7 mouse cellular contexts compared by ENCODE assay signal in the genomic region with DNA sequence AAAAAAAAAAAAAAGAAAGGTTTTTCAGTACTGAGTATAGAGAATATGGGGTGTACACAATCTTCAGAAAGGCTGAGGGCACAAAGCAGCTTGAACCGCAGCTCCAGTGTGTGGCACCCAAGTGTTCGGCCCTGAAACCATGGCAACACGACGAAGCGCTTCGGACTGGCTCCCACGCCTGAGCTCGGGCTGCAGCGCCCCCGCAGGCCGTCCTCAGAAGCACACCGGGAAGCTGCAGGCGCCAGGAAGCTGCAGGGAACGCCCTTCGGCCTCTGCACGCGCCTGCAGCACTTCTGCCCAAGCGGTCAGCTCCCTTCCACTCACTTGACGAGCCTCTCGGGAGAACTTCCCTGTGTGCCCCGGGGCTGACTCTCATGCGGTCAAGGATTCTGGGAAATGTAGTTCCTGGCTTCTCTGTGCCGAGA. TPM values are rescaled to one million over a fixed set of nuclear protein-coding genes. Genes with fewer than 3 reads are reported as not detected.
DNase-seq lines count a peak whose midpoint lies in the region; ATAC-seq and TF ChIP-seq lines count a peak whose summit lies in the region.

No protein-coding gene starts in this region.

- no peak overlapping the region for H3K27ac ChIP-seq in intestine, postnatal 0 days (ENCODE audit: low read depth, low read length)
- H3K27ac ChIP-seq in midbrain, embryonic 12.5 days (replicated peaks) = no peak overlapping the region; the same call in 1 of the 2 replicates
- no peak overlapping the region for H3K27ac ChIP-seq in small intestine, adult 2 months (ENCODE audit: insufficient read depth, low read depth, low read length)

- TF ChIP-seq CTCF in intestine, postnatal 0 days (IDR thresholded peaks at IDR 0.05; ENCODE audit: low read depth) = peak; percentile 99
- TF ChIP-seq CTCF in small intestine, adult 2 months (IDR thresholded peaks at IDR 0.05; ENCODE audit: extremely low read depth, insufficient read length, insufficient replicate concordance, low read depth, low read length) = peak; percentile 78

- ATAC-seq in intestine, postnatal 0 days = peak; percentile 99
- ATAC-seq in midbrain, embryonic 12.5 days (ENCODE audit: low FRiP score, low read depth) = peak; percentile 92

- peak; percentile 96 for DNase-seq in adrenal gland, adult 8-10 months
- peak; percentile 99 for DNase-seq in embryo, embryonic 9.5 days (ENCODE audit: extremely low spot score)
- peak; percentile 90 to 91 for DNase-seq in gastrocnemius, postnatal 4 days (ENCODE audit: low spot score in 2 of 2)
- peak; percentile 94 for DNase-seq in left cerebral cortex, postnatal 4 days

- no peak for TF ChIP-seq POLR2A in small intestine, adult 2 months (IDR thresholded peaks at IDR 0.05; ENCODE audit: low read depth, low read length)

- H3K4me1 ChIP-seq in intestine, postnatal 0 days (replicated peaks; ENCODE audit: control insufficient read depth, insufficient read depth, low read length) = peaks cover 2% of the 10 kb centered on the region; the same call in 1 of the 2 replicates
- peaks cover 28% of the 10 kb centered on the region for H3K4me1 ChIP-seq in midbrain, embryonic 12.5 days
- no peaks in the 10 kb centered on the region; the same call in 1 of the 2 replicates for H3K4me1 ChIP-seq in small intestine, adult 2 months (ENCODE audit: control insufficient read depth, insufficient read depth, insufficient read length, low read length)

- H3K9ac ChIP-seq in intestine, postnatal 0 days (ENCODE audit: low read depth, low read length) = no peak overlapping the region
- H3K9ac ChIP-seq in midbrain, embryonic 12.5 days (replicated peaks) = no peak overlapping the region

- peak overlapping the region; percentile 64 for H3K4me2 ChIP-seq in intestine, postnatal 0 days (replicated peaks; ENCODE audit: low read depth)
- peak overlapping the region; percentile 43 for H3K4me2 ChIP-seq in midbrain, embryonic 12.5 days (replicated peaks)

- no peaks in the 10 kb centered on the region for H3K9me3 ChIP-seq in intestine, postnatal 0 days (ENCODE audit: control insufficient read depth)
- H3K9me3 ChIP-seq in midbrain, embryonic 12.5 days = no peaks in the 10 kb centered on the region

- intact Hi-C loops in left cerebral cortex, postnatal 4 days (cut with DNase I) = no loop called here

- peak overlapping the region; percentile 30 for H3K4me3 ChIP-seq in intestine, postnatal 0 days (ENCODE audit: low read depth, low read length)
- peak overlapping the region; percentile 29 for H3K4me3 ChIP-seq in midbrain, embryonic 12.5 days
- H3K4me3 ChIP-seq in small intestine, adult 2 months (ENCODE audit: low read depth, low read length) = peak overlapping the region; percentile 47

- H3K36me3 ChIP-seq in intestine, postnatal 0 days (ENCODE audit: control insufficient read depth, insufficient read depth) = no peaks in the 10 kb centered on the region
- no peaks in the 10 kb centered on the region for H3K36me3 ChIP-seq in midbrain, embryonic 12.5 days
- H3K36me3 ChIP-seq in small intestine, adult 2 months (ENCODE audit: control insufficient read depth, insufficient read depth, low read length) = no peaks in the 10 kb centered on the region

- H3K27me3 ChIP-seq in intestine, postnatal 0 days (replicated peaks; ENCODE audit: control insufficient read depth, insufficient read depth, low read length) = no peaks in the 10 kb centered on the region
- H3K27me3 ChIP-seq in midbrain, embryonic 12.5 days = no peaks in the 10 kb centered on the region
- no peaks in the 10 kb centered on the region for H3K27me3 ChIP-seq in small intestine, adult 2 months (ENCODE audit: control insufficient read depth, insufficient read depth, low read length)

- 0% methylated on average over 23 of the region's 23 CpGs for whole genome bisulfite sequencing in intestine, postnatal 0 days
- WGBS in midbrain, embryonic 12.5 days = 0% methylated on average over 23 of the region's 23 CpGs
- WGBS in small intestine, adult 2 months = under 1% methylated on average over 23 of the region's 23 CpGs

RNA-seq across cellular contexts. Expression of gene Cln6, which starts 9.9 kb away (rescaled TPM):
- 10 to 100 TPM; 19.4 to 28.7 (median 23.5) TPM for total RNA-seq in adrenal gland, adult 8-10 months (2022)
- 10 to 100 TPM; 26.4 to 27.2 TPM for total RNA-seq in gastrocnemius, postnatal 4 days (2021)
- 60.3 and 63.3 TPM in 2 replicates for polyA plus RNA-seq in intestine, postnatal 0 days (2015; fragmentation: Nextera tagmentation; extraction: Ambion mirVana)
- 1 to 10 TPM; 7.1 to 9.0 TPM for total RNA-seq in left cerebral cortex, postnatal 4 days (2021)
- polyA plus RNA-seq in midbrain, embryonic 12.5 days (2016; fragmentation: Nextera tagmentation; extraction: Ambion mirVana) = 8.2 and 8.9 TPM in 2 replicates
- 25.0 and 51.2 TPM in 2 replicates for polyA plus RNA-seq in small intestine, adult 2 months (2012; rRNA removed)

RNA-seq across cellular contexts. Expression of gene Fem1b, which starts 16.9 kb away (rescaled TPM):
- total RNA-seq in adrenal gland, adult 8-10 months (2022) = 10 to 100 TPM; 32.0 to 39.4 (median 37.7) TPM
- total RNA-seq in gastrocnemius, postnatal 4 days (2021) = 10 to 100 TPM; 28.9 to 29.7 TPM
- 8.9 and 9.2 TPM in 2 replicates for polyA plus RNA-seq in intestine, postnatal 0 days (2015; fragmentation: Nextera tagmentation; extraction: Ambion mirVana)
- total RNA-seq in left cerebral cortex, postnatal 4 days (2021) = 100 to 1,000 TPM; 126 to 127 TPM
- 61.5 and 67.9 TPM in 2 replicates for polyA plus RNA-seq in midbrain, embryonic 12.5 days (2016; fragmentation: Nextera tagmentation; extraction: Ambion mirVana)
- 3.0 and 4.7 TPM in 2 replicates for polyA plus RNA-seq in small intestine, adult 2 months (2012; rRNA removed)

RNA-seq across cellular contexts. Expression of gene Calml4, which starts 29.2 kb away (rescaled TPM):
- total RNA-seq in adrenal gland, adult 8-10 months (2022) = 10 to 100 TPM in 2 of 4 experiments, 1 to 10 TPM in 2; 7.4 to 13.6 (median 10.6) TPM
- 10 to 100 TPM; 19.9 to 20.3 TPM for total RNA-seq in gastrocnemius, postnatal 4 days (2021)
- 597 and 634 TPM in 2 replicates for polyA plus RNA-seq in intestine, postnatal 0 days (2015; fragmentation: Nextera tagmentation; extraction: Ambion mirVana)
- under 1 TPM; 0.66 to 0.93 TPM for total RNA-seq in left cerebral cortex, postnatal 4 days (2021)
- polyA plus RNA-seq in midbrain, embryonic 12.5 days (2016; fragmentation: Nextera tagmentation; extraction: Ambion mirVana) = 2.5 and 3.6 TPM in 2 replicates
- polyA plus RNA-seq in small intestine, adult 2 months (2012; rRNA removed) = 73.8 and 101 TPM in 2 replicates

Comparison
In these comparisons a context has a peak if more than half of its experiments do, and no peak if none do; other contexts are left out.
1. RNA of gene Calml4, which starts 29.2 kb away (total RNA-seq): 19.9 to 20.3 TPM in gastrocnemius, postnatal 4 days and 7.4 to 13.6 TPM in adrenal gland, adult 8-10 months; 0.66 to 0.93 TPM in left cerebral cortex, postnatal 4 days; every median in the first group is over 4 times any median in the second.
2. Peak in every context shown above with its lines, with median percentiles within 50 percentile points of each other: DNase-seq and H3K4me3 ChIP-seq.